Mouse (Mus musculus) C2C12 (cell line): ENCODE data around the gene Vtn.

Experiments used
- CEBPB ChIP-seq: IDR thresholded peaks from one replicate; pipeline ENCODE4 v1.6.1; 2011; ENCODE audit warnings: low read depth, mild to moderate bottlenecking, control low read depth, moderate library complexity
- CTCF ChIP-seq: IDR thresholded peaks from one replicate; pipeline ENCODE4 v1.5.1; 2011; ENCODE audit not compliant: control insufficient read depth, insufficient read depth, insufficient read length
- FOSL1 ChIP-seq: IDR thresholded peaks from one replicate; pipeline ENCODE4 v1.8.0; 2011; ENCODE audit warnings: mild to moderate bottlenecking, low read length; ENCODE audit not compliant: poor library complexity, insufficient read depth, severe bottlenecking
- MAX ChIP-seq: IDR thresholded peaks from one replicate; pipeline ENCODE4 v1.6.1; 2011; ENCODE audit warnings: mild to moderate bottlenecking, control low read depth
- MYOG ChIP-seq: IDR thresholded peaks from one replicate; pipeline ENCODE4 v1.6.1; 2011; ENCODE audit not compliant: control insufficient read depth, insufficient read length; ENCODE audit errors: extremely low read depth
- USF1 ChIP-seq: IDR thresholded peaks from one replicate; pipeline ENCODE4 v1.6.1; 2011; ENCODE audit warnings: low read depth, mild to moderate bottlenecking, control low read depth, moderate library complexity

- TF ChIP-seq CTCF = no peak
- no peak for TF ChIP-seq FOSL1
- TF ChIP-seq CEBPB = peak; percentile 41
- no peak for TF ChIP-seq MYOG
- TF ChIP-seq USF1 = no peak
- no peak for TF ChIP-seq MAX
Measured at GRCm38 (mm10) chr11:78450337-78450736, 48.6 kb upstream of the Vtn start.
